Mouse (Mus musculus) heart, postnatal 14 days (tissue): Measurements from ENCODE around the gene Tjap1. TPM values are rescaled to one million over a fixed set of nuclear protein-coding genes. Genes with fewer than 3 reads are reported as not detected.

Source experiments
- DNase-seq, 2 experiments: peaks; one replicate each; pipeline ENCODE4 v3.0.0; 2021 to 2022
- intact Hi-C: fragments of 180-260 bp; cut with DNase I; formaldehyde crosslinking; loops from one replicate; pipeline ENCODE4 v1.15.1; 2025
- total RNA-seq, 2 experiments: library from RNA; stranded (reverse); gene quantifications; 2 replicates each; pipeline ENCODE4 v1.2.3; 2021

The Tjap1 gene
- total RNA-seq, 2 experiments from 2014 or later: 40.6 to 42.9 TPM

GRCm38 (mm10) chr17:46258279-46259053 lies 24.4 kb downstream of the Tjap1 start:
- no peak for DNase-seq
- intact Hi-C loops: no loop called here

- no peak for DNase-seq
- intact Hi-C loops: no loop called here
These were observed 27.7 kb downstream of the Tjap1 start for GRCm38 (mm10) chr17:46255147-46255546.

GRCm38 (mm10) chr17:46254106-46254505 lies 28.7 kb downstream of the Tjap1 start:
- intact Hi-C loops: no loop called here
- no peak for DNase-seq

GRCm38 (mm10) chr17:46253452-46254084 lies 29.3 kb downstream of the Tjap1 start, which contains the start of gene Lrrc73:
Gene Lrrc73 (plus strand): TSS chr17:46253531.
- DNase-seq: peak; percentile 91 to 94
- intact Hi-C loops: no loop called here

GRCm38 (mm10) chr17:46252571-46253451 lies 30.0 kb downstream of the Tjap1 start:
- peak in 1 of 2 experiments; percentile 45 for DNase-seq
- intact Hi-C loops: no loop called here

- intact Hi-C loops: no loop called here
- DNase-seq: no peak
These were observed 31.7 kb downstream of the Tjap1 start for GRCm38 (mm10) chr17:46251174-46251573.

GRCm38 (mm10) chr17:46248189-46248522 lies 34.7 kb downstream of the Tjap1 start:
- intact Hi-C loops: loop anchor here (5.0 kb wide), 1 partner anchor 134 kb away; the partner anchor contains the start of gene Zfp318
- DNase-seq: no peak

- intact Hi-C loops: loop anchor here (5.0 kb wide), 1 partner anchor 135 kb away; the partner anchor contains the start of gene Zfp318
- peak; percentile 93 to 97 for DNase-seq
These were observed 35.2 kb downstream of the Tjap1 start, which contains the start of the genes Polr1c and Yipf3 for GRCm38 (mm10) chr17:46247512-46248188. Gene Polr1c (minus strand): TSS chr17:46248054. Gene Yipf3 (plus strand): TSS chr17:46248080.

- intact Hi-C loops: no loop called here
- DNase-seq: no peak
These were observed 38.2 kb downstream of the Tjap1 start for GRCm38 (mm10) chr17:46244579-46244978.

GRCm38 (mm10) chr17:46243624-46244023 lies 39.2 kb downstream of the Tjap1 start:
- DNase-seq: no peak
- intact Hi-C loops: no loop called here

- intact Hi-C loops: no loop called here
- no peak for DNase-seq
These were observed 39.8 kb downstream of the Tjap1 start for GRCm38 (mm10) chr17:46242993-46243392.

GRCm38 (mm10) chr17:46242274-46242673 lies 40.6 kb downstream of the Tjap1 start:
- intact Hi-C loops: no loop called here
- no peak for DNase-seq

- intact Hi-C loops: no loop called here
- no peak for DNase-seq
These were observed 41.4 kb downstream of the Tjap1 start for GRCm38 (mm10) chr17:46241471-46241870.

- intact Hi-C loops: no loop called here
- no peak for DNase-seq
These were observed 43.2 kb downstream of the Tjap1 start for GRCm38 (mm10) chr17:46239516-46240114.

- intact Hi-C loops: no loop called here
- DNase-seq: no peak
These were observed 45.3 kb downstream of the Tjap1 start for GRCm38 (mm10) chr17:46237480-46237879.

- intact Hi-C loops: no loop called here
- DNase-seq: no peak
These were observed 45.7 kb downstream of the Tjap1 start for GRCm38 (mm10) chr17:46237079-46237478.

- no peak for DNase-seq
- intact Hi-C loops: no loop called here
These were observed 46.8 kb downstream of the Tjap1 start for GRCm38 (mm10) chr17:46236067-46236466.

- intact Hi-C loops: no loop called here
- no peak for DNase-seq
These were observed 55.2 kb downstream of the Tjap1 start for GRCm38 (mm10) chr17:46227576-46227975.

- intact Hi-C loops: no loop called here
- no peak for DNase-seq
These were observed 61.2 kb downstream of the Tjap1 start for GRCm38 (mm10) chr17:46221601-46222000.

GRCm38 (mm10) chr17:46210550-46210949 lies 72.3 kb downstream of the Tjap1 start:
- no peak for DNase-seq
- intact Hi-C loops: no loop called here
